Mouse (Mus musculus): ENCODE results near the gene Htr6.

DNA sequence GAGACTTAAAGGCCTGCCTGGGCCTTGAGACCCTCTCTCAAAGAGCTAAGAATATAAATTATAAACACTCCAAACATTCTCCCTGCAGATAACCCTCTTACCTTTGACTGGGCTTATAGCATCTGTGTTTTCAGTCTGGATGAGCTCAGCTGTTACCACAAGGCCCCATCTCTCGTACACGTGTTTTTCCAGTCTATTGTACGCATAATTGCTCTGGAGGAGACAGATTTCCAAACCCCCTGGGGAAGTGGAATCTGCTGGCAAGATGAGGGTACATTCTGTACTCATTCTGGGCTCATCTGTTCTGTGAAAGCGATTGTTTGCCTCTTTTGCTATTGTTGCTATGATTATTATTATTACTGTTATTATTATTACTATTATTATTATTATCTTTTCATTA, 56.4 kb downstream of the Htr6 start:
- TF ChIP-seq CTCF (IDR thresholded peaks at IDR 0.05; ENCODE audit: control insufficient read depth, insufficient read depth, low read length), result no peak
- no peak for TF ChIP-seq POLR2A (IDR thresholded peaks at IDR 0.05; ENCODE audit: borderline replicate concordance, control insufficient read depth, low read depth, low read length)

Measured in bone marrow, adult 2 months (tissue).